Mouse (Mus musculus): Measurements from ENCODE around the gene Ank. TPM values are rescaled to one million over a fixed set of nuclear protein-coding genes. Genes with fewer than 3 reads are reported as not detected.

Ank gene
- polyA plus RNA-seq, 1 experiment from 2014 or later, result 13.2 TPM

GRCm38 (mm10) chr15:27533036-27533435, 66.6 kb downstream of the Ank start:
- 75% methylated on average over 3 of the region's 3 CpGs for WGBS
- Histone ChIP-seq H3K4me1 (no peaks in the 10 kb centered on the region), H3K36me3 (replicated peaks) (no peaks in the 10 kb centered on the region), H3K4me3 (no peak overlapping the region), H3K27ac (no peak overlapping the region), H3K9ac (no peak overlapping the region), H3K27me3 (replicated peaks) (no peaks in the 10 kb centered on the region), H3K9me3 (no peaks in the 10 kb centered on the region), H3K4me2 (no peak overlapping the region)
- ATAC-seq (replicated peaks), result no peak

DNA sequence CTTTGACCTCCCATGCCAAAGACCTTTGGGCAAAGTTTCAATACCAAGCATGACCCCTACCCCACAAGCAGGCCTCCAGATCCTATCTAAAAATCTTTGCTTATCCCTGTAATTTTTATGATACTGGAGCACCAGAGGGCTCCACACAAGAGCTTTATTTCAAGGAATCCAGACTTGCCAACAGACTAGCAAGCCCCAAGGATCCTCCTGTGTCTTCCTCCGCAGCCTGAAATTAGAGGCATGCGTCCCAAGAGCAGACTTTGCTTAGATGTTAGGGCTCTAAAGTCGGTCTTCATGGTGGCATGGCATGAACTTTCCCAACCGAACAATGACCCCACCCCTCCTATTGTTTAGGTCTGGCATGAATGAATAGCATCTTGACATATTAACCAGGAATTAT, 69.2 kb downstream of the Ank start:
- 87% methylated on average over 4 of the region's 4 CpGs for WGBS
- no peaks in the 10 kb centered on the region for H3K27me3 ChIP-seq (replicated peaks)
- H3K27ac ChIP-seq, result no peak overlapping the region
- H3K9me3 ChIP-seq, result no peaks in the 10 kb centered on the region
- no peak overlapping the region for H3K4me2 ChIP-seq
- no peaks in the 10 kb centered on the region for H3K4me1 ChIP-seq
- H3K9ac ChIP-seq, result no peak overlapping the region
- H3K36me3 ChIP-seq (replicated peaks), result no peaks in the 10 kb centered on the region
- no peak overlapping the region for H3K4me3 ChIP-seq
- ATAC-seq (replicated peaks), result no peak

- 90% methylated on average over 7 of the region's 7 CpGs for WGBS
- ATAC-seq (replicated peaks), result no peak
- Histone ChIP-seq H3K9ac (no peak overlapping the region), H3K4me2 (no peak overlapping the region), H3K9me3 (no peaks in the 10 kb centered on the region), H3K27ac (no peak overlapping the region), H3K36me3 (replicated peaks) (no peaks in the 10 kb centered on the region), H3K4me3 (no peak overlapping the region), H3K4me1 (no peaks in the 10 kb centered on the region), H3K27me3 (replicated peaks) (no peaks in the 10 kb centered on the region)
Observed at GRCm38 (mm10) chr15:27536186-27536585, 69.7 kb downstream of the Ank start.

- H3K9ac ChIP-seq, result no peak overlapping the region
- no peak overlapping the region for H3K4me2 ChIP-seq
- 64% methylated on average over 5 of the region's 5 CpGs for WGBS
- H3K36me3 ChIP-seq (replicated peaks), result no peaks in the 10 kb centered on the region
- H3K27ac ChIP-seq, result no peak overlapping the region
- no peak for ATAC-seq (replicated peaks)
- H3K4me3 ChIP-seq, result no peak overlapping the region
- no peaks in the 10 kb centered on the region for H3K27me3 ChIP-seq (replicated peaks)
- no peaks in the 10 kb centered on the region for H3K9me3 ChIP-seq
- no peaks in the 10 kb centered on the region for H3K4me1 ChIP-seq
Observed at GRCm38 (mm10) chr15:27536771-27537170, 70.3 kb downstream of the Ank start.

- ATAC-seq (replicated peaks), result no peak
- H3K27ac ChIP-seq, result no peak overlapping the region
- H3K9me3 ChIP-seq, result no peaks in the 10 kb centered on the region
- no peaks in the 10 kb centered on the region for H3K27me3 ChIP-seq (replicated peaks)
- no peak overlapping the region for H3K9ac ChIP-seq
- no peak overlapping the region for H3K4me3 ChIP-seq
- 79% methylated on average over 4 of the region's 4 CpGs for WGBS
- no peaks in the 10 kb centered on the region for H3K4me1 ChIP-seq
- H3K36me3 ChIP-seq (replicated peaks), result no peaks in the 10 kb centered on the region
- no peak overlapping the region for H3K4me2 ChIP-seq
Observed at GRCm38 (mm10) chr15:27537519-27538223, 71.2 kb downstream of the Ank start.

GRCm38 (mm10) chr15:27539745-27540144, 73.3 kb downstream of the Ank start:
- 89% methylated on average over 9 of the region's 9 CpGs for WGBS
- Histone ChIP-seq H3K4me2 (no peak overlapping the region), H3K27ac (no peak overlapping the region), H3K9me3 (no peaks in the 10 kb centered on the region), H3K4me1 (no peaks in the 10 kb centered on the region), H3K9ac (no peak overlapping the region), H3K4me3 (no peak overlapping the region), H3K27me3 (replicated peaks) (no peaks in the 10 kb centered on the region), H3K36me3 (replicated peaks) (no peaks in the 10 kb centered on the region)
- ATAC-seq (replicated peaks), result no peak

DNA sequence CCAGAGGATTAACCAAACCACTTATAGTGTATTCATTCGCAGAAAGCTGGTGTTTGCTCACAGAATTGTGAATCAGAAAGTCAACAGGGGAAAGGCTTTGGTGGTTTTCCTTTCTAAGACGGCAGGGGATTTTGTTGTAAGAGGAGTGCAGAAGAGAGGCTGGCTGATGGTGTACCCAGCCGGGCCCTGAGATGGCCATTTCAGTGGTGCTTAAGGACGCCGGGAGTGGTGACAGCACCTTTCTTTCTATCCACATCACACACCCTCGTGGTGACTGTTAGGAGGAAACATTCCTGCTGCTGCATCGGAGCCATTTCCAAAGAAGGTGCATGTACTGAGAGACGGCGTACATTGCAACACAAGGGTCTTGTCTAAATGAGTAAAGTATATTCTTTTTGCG, 78.7 kb downstream of the Ank start:
- Histone ChIP-seq H3K4me3 (no peak overlapping the region), H3K27me3 (replicated peaks) (no peaks in the 10 kb centered on the region), H3K4me2 (no peak overlapping the region), H3K36me3 (replicated peaks) (no peaks in the 10 kb centered on the region), H3K27ac (no peak overlapping the region), H3K4me1 (no peaks in the 10 kb centered on the region), H3K9me3 (no peaks in the 10 kb centered on the region), H3K9ac (no peak overlapping the region)
- WGBS, result 76% methylated on average over 10 of the region's 10 CpGs
- ATAC-seq (replicated peaks), result no peak

DNA sequence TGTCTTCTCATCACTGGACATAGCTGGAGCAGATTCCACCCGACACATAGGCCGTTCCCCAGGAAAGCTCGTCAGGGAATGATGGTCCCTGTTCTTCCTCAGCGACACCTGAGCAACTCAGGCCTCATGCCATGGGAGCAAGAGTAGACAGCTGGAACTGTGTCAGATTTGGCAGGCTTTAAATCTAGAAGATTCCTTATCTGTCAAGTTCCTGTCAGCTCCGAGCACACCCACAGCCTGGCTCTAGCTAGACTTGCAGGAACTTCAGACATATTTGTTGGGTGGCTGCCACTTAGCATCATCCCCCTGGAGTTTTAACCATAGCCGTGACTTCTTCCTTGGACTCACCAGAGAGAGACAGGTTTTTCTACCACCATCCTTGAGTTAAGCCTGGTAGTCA, 81.6 kb downstream of the Ank start:
- no peak overlapping the region for H3K4me3 ChIP-seq
- H3K4me1 ChIP-seq, result no peaks in the 10 kb centered on the region
- no peak overlapping the region for H3K4me2 ChIP-seq
- H3K9me3 ChIP-seq, result no peaks in the 10 kb centered on the region
- no peak overlapping the region for H3K9ac ChIP-seq
- no peak for ATAC-seq (replicated peaks)
- H3K36me3 ChIP-seq (replicated peaks), result no peaks in the 10 kb centered on the region
- H3K27ac ChIP-seq, result no peak overlapping the region
- WGBS, result 96% methylated on average over 6 of the region's 6 CpGs
- no peaks in the 10 kb centered on the region for H3K27me3 ChIP-seq (replicated peaks)

GRCm38 (mm10) chr15:27549071-27549470, 82.6 kb downstream of the Ank start:
- no peaks in the 10 kb centered on the region for H3K36me3 ChIP-seq (replicated peaks)
- H3K27me3 ChIP-seq (replicated peaks), result no peaks in the 10 kb centered on the region
- no peak for ATAC-seq (replicated peaks)
- WGBS, result 84% methylated on average over 10 of the region's 10 CpGs
- H3K27ac ChIP-seq, result no peak overlapping the region
- H3K4me1 ChIP-seq, result no peaks in the 10 kb centered on the region
- H3K4me3 ChIP-seq, result no peak overlapping the region
- H3K9me3 ChIP-seq, result no peaks in the 10 kb centered on the region
- no peak overlapping the region for H3K4me2 ChIP-seq
- H3K9ac ChIP-seq, result no peak overlapping the region

DNA sequence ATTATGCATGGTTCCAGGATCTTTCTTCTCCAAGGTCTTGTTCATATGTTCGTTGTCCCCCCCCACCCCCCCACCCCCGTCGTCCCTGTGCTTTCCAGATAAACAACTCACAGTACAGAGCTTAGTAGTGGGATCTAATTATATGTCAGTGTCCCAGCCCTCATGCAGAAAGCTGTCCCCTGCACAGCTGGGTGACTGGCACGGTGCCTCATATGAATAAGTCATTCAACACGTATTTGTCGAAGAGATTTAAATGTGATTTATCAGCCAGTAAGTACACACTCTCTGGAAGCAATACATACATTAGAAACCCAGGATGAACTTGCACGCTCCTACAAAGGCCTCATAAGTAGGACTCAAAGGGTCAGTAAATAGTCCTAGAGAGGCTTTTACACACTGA, 83.4 kb downstream of the Ank start:
- Histone ChIP-seq H3K4me2 (no peak overlapping the region), H3K9ac (no peak overlapping the region), H3K36me3 (replicated peaks) (no peaks in the 10 kb centered on the region), H3K4me3 (no peak overlapping the region), H3K27ac (no peak overlapping the region), H3K27me3 (replicated peaks) (no peaks in the 10 kb centered on the region), H3K9me3 (no peaks in the 10 kb centered on the region), H3K4me1 (no peaks in the 10 kb centered on the region)
- WGBS, result 48% methylated on average over 7 of the region's 7 CpGs
- peak; percentile 37; the same call in 1 of the 2 replicates for ATAC-seq (replicated peaks)

- no peak overlapping the region for H3K4me3 ChIP-seq
- H3K4me1 ChIP-seq, result no peaks in the 10 kb centered on the region
- 67% methylated on average over 9 of the region's 9 CpGs for WGBS
- ATAC-seq (replicated peaks), result no peak
- no peak overlapping the region for H3K27ac ChIP-seq
- H3K36me3 ChIP-seq (replicated peaks), result no peaks in the 10 kb centered on the region
- no peak overlapping the region for H3K4me2 ChIP-seq
- no peak overlapping the region for H3K9ac ChIP-seq
- H3K27me3 ChIP-seq (replicated peaks), result no peaks in the 10 kb centered on the region
- no peaks in the 10 kb centered on the region for H3K9me3 ChIP-seq
Observed at GRCm38 (mm10) chr15:27550358-27550992, 84.0 kb downstream of the Ank start.

GRCm38 (mm10) chr15:27551117-27552114, 84.9 kb downstream of the Ank start:
- Histone ChIP-seq H3K4me2 (no peak overlapping the region), H3K9ac (no peak overlapping the region), H3K4me3 (no peak overlapping the region), H3K9me3 (no peaks in the 10 kb centered on the region), H3K27me3 (replicated peaks) (no peaks in the 10 kb centered on the region), H3K27ac (no peak overlapping the region), H3K36me3 (replicated peaks) (no peaks in the 10 kb centered on the region), H3K4me1 (no peaks in the 10 kb centered on the region)
- 84% methylated on average over 19 of the region's 19 CpGs for WGBS
- no peak for ATAC-seq (replicated peaks)
